ENCODE assay signal across 8 mouse cellular contexts in genomic region chr4:116807197-116808129, GRCm38 (mm10). TPM values are rescaled to one million over a fixed set of nuclear protein-coding genes. Genes with fewer than 3 reads are reported as not detected.
A peak's percentile ranks its signal among the peaks of the same experiment; 100 is the strongest.
DNase-seq lines count a peak whose midpoint lies in the region; ATAC-seq and TF ChIP-seq lines count a peak whose summit lies in the region.

TSS of gene Toe1 (minus strand) at chr4:116807640.
TSS of gene Mutyh (plus strand) at chr4:116807723.

- H3K27ac ChIP-seq in ES-E14 (ENCODE audit: insufficient read depth, low read depth, low read length, poor library complexity, severe bottlenecking) = peak within 1 kb of the TSS; percentile 79
- peak within 1 kb of the TSS; percentile 93 for H3K27ac ChIP-seq in forebrain, embryonic 16.5 days (ENCODE audit: low read length)
- peak within 1 kb of the TSS; percentile 96 for H3K27ac ChIP-seq in layer of hippocampus, adult 2 months
- peak within 1 kb of the TSS; percentile 88 for H3K27ac ChIP-seq in lung, embryonic 14.5 days (ENCODE audit: low read depth)
- H3K27ac ChIP-seq in olfactory bulb, adult 2 months (ENCODE audit: insufficient read depth, low read depth, low read length) = peak within 1 kb of the TSS; percentile 89
- H3K27ac ChIP-seq in thymus, adult 2 months (ENCODE audit: control insufficient read depth, insufficient read depth, low read length) = peak within 1 kb of the TSS; percentile 50

- H3K27me3 ChIP-seq in forebrain, embryonic 16.5 days (replicated peaks; ENCODE audit: control insufficient read depth, insufficient read depth, low read length) = no peaks in the 10 kb centered on the region
- H3K27me3 ChIP-seq in lung, embryonic 14.5 days (ENCODE audit: insufficient read depth, low read length) = no peaks in the 10 kb centered on the region
- H3K27me3 ChIP-seq in thymus, adult 2 months (ENCODE audit: control insufficient read depth, insufficient read depth, low read length) = no peaks in the 10 kb centered on the region

- under 1% methylated on average over 58 of the region's 58 CpGs for WGBS in forebrain, embryonic 16.5 days
- WGBS in lung, embryonic 14.5 days = under 1% methylated on average over 58 of the region's 58 CpGs
- WGBS in olfactory bulb, adult 2 months = under 1% methylated on average over 58 of the region's 58 CpGs
- WGBS in thymus, adult 2 months = under 1% methylated on average over 58 of the region's 58 CpGs

- H3K4me3 ChIP-seq in ES-E14 (ENCODE audit: insufficient read depth in 1 of 2, low read depth in 1 of 2, low read length in 2 of 2, poor library complexity in 1 of 2, severe bottlenecking in 1 of 2) = peak within 1 kb of the TSS; percentile 80 to 100
- peak within 1 kb of the TSS; percentile 86 for H3K4me3 ChIP-seq in forebrain, embryonic 16.5 days (replicated peaks; ENCODE audit: low read length)
- H3K4me3 ChIP-seq in layer of hippocampus, adult 2 months = peak within 1 kb of the TSS; percentile 90
- H3K4me3 ChIP-seq in lung, embryonic 14.5 days (ENCODE audit: low read depth, low read length) = peak within 1 kb of the TSS; percentile 66
- H3K4me3 ChIP-seq in olfactory bulb, adult 2 months (ENCODE audit: insufficient read depth, low read depth, low read length) = peak within 1 kb of the TSS; percentile 83
- H3K4me3 ChIP-seq in thymus, adult 2 months (ENCODE audit: control insufficient read depth, insufficient read depth, low read length) = peak within 1 kb of the TSS; percentile 67

- peaks cover 30% of the 10 kb centered on the region for H3K36me3 ChIP-seq in ES-E14 (ENCODE audit: control insufficient read depth, insufficient read depth, low read length, poor library complexity, severe bottlenecking)
- peaks cover 21% of the 10 kb centered on the region for H3K36me3 ChIP-seq in forebrain, embryonic 16.5 days (ENCODE audit: control insufficient read depth, insufficient read depth)
- peaks cover 37% of the 10 kb centered on the region for H3K36me3 ChIP-seq in lung, embryonic 14.5 days (ENCODE audit: insufficient read depth)
- peaks cover 22% of the 10 kb centered on the region for H3K36me3 ChIP-seq in thymus, adult 2 months (ENCODE audit: control insufficient read depth, insufficient read depth, low read length)

- in situ Hi-C loops in ES-E14 (cut with MboI; ENCODE audit: low sequenced_read_pairs in 2 of 2, unreplicated experiment in 2 of 2) = loop anchor here in 1 of 2 experiments (25.0 kb wide), 1 partner anchor 330 kb away; the partner anchor contains the start of genes Btbd19, Plk3 and Tctex1d4

- H3K9me3 ChIP-seq in ES-E14 (ENCODE audit: control insufficient read depth, insufficient read depth, low read depth, low read length) = no peaks in the 10 kb centered on the region
- H3K9me3 ChIP-seq in forebrain, embryonic 16.5 days (ENCODE audit: control insufficient read depth, low read length) = no peaks in the 10 kb centered on the region
- H3K9me3 ChIP-seq in lung, embryonic 14.5 days (ENCODE audit: low read depth, low read length) = no peaks in the 10 kb centered on the region

- peak; percentile 98 for DNase-seq in ES-E14 (ENCODE audit: low read depth, low spot score)
- DNase-seq in cerebellum, adult 11-12 months = peak; percentile 95
- DNase-seq in heart, postnatal 36 days = peak; percentile 88 to 90
- DNase-seq in layer of hippocampus, adult 2 months (ENCODE audit: low spot score in 2 of 2) = peak; percentile 91 to 94
- DNase-seq in lung, embryonic 14.5 days = peak; percentile 100
- DNase-seq in thymus, adult 2 months = peak; percentile 92

- peak; percentile 25; the same call in 1 of the 2 replicates for TF ChIP-seq CTCF in layer of hippocampus, adult 2 months (conservative IDR thresholded peaks at IDR 0.05)
- 0 out of 2 replicates have a peak, but pooled peaks have one; percentile 12 for TF ChIP-seq CTCF in lung, embryonic 14.5 days (IDR thresholded peaks at IDR 0.05; ENCODE audit: low read depth)
- no peak for TF ChIP-seq CTCF in olfactory bulb, adult 2 months (IDR thresholded peaks at IDR 0.05; ENCODE audit: insufficient read depth, low read depth, low read length)
- TF ChIP-seq CTCF in thymus, adult 2 months (IDR thresholded peaks at IDR 0.05; ENCODE audit: borderline replicate concordance, control insufficient read depth, extremely low read depth, insufficient read depth, low read length, poor library complexity) = peak; percentile 61; the same call in 1 of the 2 replicates

- TF ChIP-seq POLR2A in olfactory bulb, adult 2 months (IDR thresholded peaks at IDR 0.05; ENCODE audit: insufficient read depth, low read depth, low read length) = peak; percentile 64
- TF ChIP-seq POLR2A in thymus, adult 2 months (IDR thresholded peaks at IDR 0.05; ENCODE audit: control insufficient read depth, extremely low read depth, insufficient read depth, low read length, poor library complexity) = peak; percentile 68; the same call in 1 of the 2 replicates

- peak; percentile 97 for ATAC-seq in forebrain, embryonic 16.5 days
- peak; percentile 98 for ATAC-seq in lung, embryonic 14.5 days (ENCODE audit: insufficient read depth)

- H3K4me1 ChIP-seq in ES-E14 (ENCODE audit: control insufficient read depth in 2 of 2, insufficient read depth in 2 of 2, low read length in 2 of 2, poor library complexity in 1 of 2) = peaks cover 4 to 7% of the 10 kb centered on the region in 2 experiments; a peak in 3 of 4 replicates
- peaks cover 9% of the 10 kb centered on the region for H3K4me1 ChIP-seq in forebrain, embryonic 16.5 days (replicated peaks; ENCODE audit: control insufficient read depth, insufficient read depth, low read length)
- peaks cover 5% of the 10 kb centered on the region; the same call in 1 of the 2 replicates for H3K4me1 ChIP-seq in lung, embryonic 14.5 days (ENCODE audit: insufficient read depth)
- peaks cover 6% of the 10 kb centered on the region for H3K4me1 ChIP-seq in olfactory bulb, adult 2 months (ENCODE audit: control insufficient read depth, insufficient read depth, low read length)
- H3K4me1 ChIP-seq in thymus, adult 2 months (replicated peaks; ENCODE audit: control insufficient read depth, insufficient read depth, low read length) = peaks cover 7% of the 10 kb centered on the region

- intact Hi-C loops in heart, postnatal 36 days (cut with DNase I) = no loop called here

- H3K9ac ChIP-seq in ES-E14 (ENCODE audit: insufficient read depth, low read depth, low read length, poor library complexity, severe bottlenecking) = peak within 1 kb of the TSS; percentile 90
- H3K9ac ChIP-seq in forebrain, embryonic 16.5 days (replicated peaks; ENCODE audit: low read depth, low read length) = peak within 1 kb of the TSS; percentile 90
- H3K9ac ChIP-seq in lung, embryonic 14.5 days = peak within 1 kb of the TSS; percentile 79

- peak within 1 kb of the TSS; percentile 81 for H3K4me2 ChIP-seq in forebrain, embryonic 16.5 days (ENCODE audit: low read length)
- peak within 1 kb of the TSS; percentile 78 for H3K4me2 ChIP-seq in lung, embryonic 14.5 days

TF ChIP-seq in ES-E14, 5 proteins besides CTCF, POLR2A, EP300 and RAD21:
- peak; percentile 86 for TF ChIP-seq HCFC1 (IDR thresholded peaks at IDR 0.05; ENCODE audit: borderline replicate concordance, insufficient read depth, low read length)
- no peak for TF ChIP-seq ZNF384 (IDR thresholded peaks at IDR 0.05; ENCODE audit: low read depth, low read length)
- no peak for TF ChIP-seq ZC3H11A (IDR thresholded peaks at IDR 0.05; ENCODE audit: borderline replicate concordance, low read depth, low read length)

RNA-seq across cellular contexts. Expression of gene Toe1, which starts in this region (rescaled TPM):
- total RNA-seq in ES-E14 (2012; rRNA removed) = 47.4 and 51.9 TPM in 2 replicates
- polyA plus RNA-seq in forebrain, embryonic 16.5 days (2015; fragmentation: Nextera tagmentation; extraction: Ambion mirVana) = 32.6 and 36.7 TPM in 2 replicates
- total RNA-seq in heart, postnatal 36 days (2021) = 1 to 10 TPM; 8.2 to 8.9 TPM
- total RNA-seq in layer of hippocampus, adult 2 months (2021) = 10 to 100 TPM; 14.0 to 16.2 TPM
- 35.6 and 41.4 TPM in 2 replicates for polyA plus RNA-seq in lung, embryonic 14.5 days (2014; fragmentation: Nextera tagmentation; extraction: Ambion mirVana)
- polyA plus RNA-seq in olfactory bulb, adult 2 months (2012; ENCODE audit: insufficient read depth, insufficient read length, low replicate concordance, missing spikeins) = not detected in 2 replicates
- polyA plus RNA-seq in thymus, adult 2 months (2012; rRNA removed) = 42.8 and 44.8 TPM in 2 replicates

RNA-seq across cellular contexts. Expression of gene Mutyh, which starts in this region (rescaled TPM):
- 23.1 and 32.2 TPM in 2 replicates for total RNA-seq in ES-E14 (2012; rRNA removed)
- 8.4 and 10.2 TPM in 2 replicates for polyA plus RNA-seq in forebrain, embryonic 16.5 days (2015; fragmentation: Nextera tagmentation; extraction: Ambion mirVana)
- total RNA-seq in heart, postnatal 36 days (2021) = 1 to 10 TPM in 1 of 2 experiments, under 1 TPM in 1; 0.60 to 2.0 TPM
- 1 to 10 TPM; 3.1 to 3.2 TPM for total RNA-seq in layer of hippocampus, adult 2 months (2021)
- 14.7 and 16.8 TPM in 2 replicates for polyA plus RNA-seq in lung, embryonic 14.5 days (2014; fragmentation: Nextera tagmentation; extraction: Ambion mirVana)
- not detected in 2 replicates for polyA plus RNA-seq in olfactory bulb, adult 2 months (2012; ENCODE audit: insufficient read depth, insufficient read length, low replicate concordance, missing spikeins)
- polyA plus RNA-seq in thymus, adult 2 months (2012; rRNA removed) = 31.6 and 32.0 TPM in 2 replicates

Comparison
In these comparisons a context has a peak if more than half of its experiments do, and no peak if none do; other contexts are left out.
1. Peak in every context shown above with its lines: DNase-seq, ATAC-seq, H3K4me3 ChIP-seq and H3K27ac ChIP-seq.
2. RNA of gene Toe1 (polyA plus RNA-seq): 42.8 to 44.8 TPM in thymus, adult 2 months, 35.6 to 41.4 TPM in lung, embryonic 14.5 days and 32.6 to 36.7 TPM in forebrain, embryonic 16.5 days; not detected in olfactory bulb, adult 2 months; every median in the first group is over 10 times any median in the second.